Mouse (Mus musculus) CH12F3 (cell line): ENCODE results near the gene Dpep2nb.
"Not testable (repeated sequence)": the region's sequence is repeated elsewhere in the genome, so short reads cannot be mapped to it uniquely, and the experiment has no call there.

Source experiments
- in situ Hi-C: fragments of 300-500 bp; cut with MboI; formaldehyde crosslinking; loops from 2 replicates; pipeline ENCODE4 v1.14.3; 2020; ENCODE audit warnings: low sequenced_read_pairs

The Dpep2nb gene

GRCm38 (mm10) chr8:106007135-106007534 is 1.4 kb upstream of the Dpep2nb start:
- in situ Hi-C loops, result no loop called here

- in situ Hi-C loops, result no loop called here
These were observed 638 bp upstream of the Dpep2nb start for GRCm38 (mm10) chr8:106006413-106006812.

- in situ Hi-C loops, result no loop called here
These were observed 1.1 kb downstream of the Dpep2nb start for GRCm38 (mm10) chr8:106004538-106005207.

GRCm38 (mm10) chr8:106001908-106002307 is 3.9 kb downstream of the Dpep2nb start:
- in situ Hi-C loops, result no loop called here

GRCm38 (mm10) chr8:105998971-105999370 is 6.8 kb downstream of the Dpep2nb start:
- in situ Hi-C loops, result no loop called here

- in situ Hi-C loops, result no loop called here
These were observed 9.4 kb downstream of the Dpep2nb start for GRCm38 (mm10) chr8:105996359-105996758.

GRCm38 (mm10) chr8:105993226-105993625 is 12.5 kb downstream of the Dpep2nb start:
- in situ Hi-C loops, result no loop called here

- in situ Hi-C loops, result no loop called here
These were observed 13.3 kb downstream of the Dpep2nb start for GRCm38 (mm10) chr8:105992499-105992898.

- in situ Hi-C loops, result no loop called here
These were observed 14.2 kb downstream of the Dpep2nb start for GRCm38 (mm10) chr8:105991546-105991945.

GRCm38 (mm10) chr8:105990856-105991387 is 14.9 kb downstream of the Dpep2nb start, which contains the start of gene Dus2:
Dus2 (plus strand) TSS chr8:105991337.
- in situ Hi-C loops, result no loop called here

- in situ Hi-C loops, result loop anchor here (5.0 kb wide), 1 partner anchor 34 kb away; no protein-coding TSS in a partner anchor
These were observed 17.2 kb downstream of the Dpep2nb start for GRCm38 (mm10) chr8:105988546-105988945.

GRCm38 (mm10) chr8:105983406-105983805 is 22.4 kb downstream of the Dpep2nb start:
- in situ Hi-C loops, result not testable (repeated sequence)

- in situ Hi-C loops, result no loop called here
These were observed 24.6 kb downstream of the Dpep2nb start for GRCm38 (mm10) chr8:105981146-105981545.

GRCm38 (mm10) chr8:105979325-105979724 is 26.4 kb downstream of the Dpep2nb start, which contains the start of gene Dpep3:
Dpep3 (minus strand) TSS chr8:105979429.
- in situ Hi-C loops, result no loop called here

- in situ Hi-C loops, result no loop called here
These were observed 30.4 kb downstream of the Dpep2nb start for GRCm38 (mm10) chr8:105975363-105975762.

GRCm38 (mm10) chr8:105971019-105971720 is 34.6 kb downstream of the Dpep2nb start:
- in situ Hi-C loops, result no loop called here

- in situ Hi-C loops, result no loop called here
These were observed 36.4 kb downstream of the Dpep2nb start for GRCm38 (mm10) chr8:105969367-105969766.

- in situ Hi-C loops, result no loop called here
These were observed 39.0 kb downstream of the Dpep2nb start for GRCm38 (mm10) chr8:105966692-105967311.

- in situ Hi-C loops, result no loop called here
These were observed 39.9 kb downstream of the Dpep2nb start, which contains the start of gene Slc12a4 for GRCm38 (mm10) chr8:105965905-105966341. Slc12a4 (minus strand) TSS chr8:105966097.

- in situ Hi-C loops, result no loop called here
These were observed 40.4 kb downstream of the Dpep2nb start for GRCm38 (mm10) chr8:105965266-105965904.
